Mouse (Mus musculus): ENCODE measurements around the gene Tmem40. TPM values are rescaled to one million over a fixed set of nuclear protein-coding genes. Genes with fewer than 3 reads are reported as not detected.

Tmem40 gene
- not detected for polyA plus RNA-seq (2017; shearing (Covaris generic))

GRCm38 (mm10) chr6:115761995-115762756 lies at the start of gene Tmem40:
Tmem40 (minus strand) TSS chr6:115762410.

GRCm38 (mm10) chr6:115808488-115809231 lies 46.5 kb upstream of the Tmem40 start, which contains the start of gene Rpl32:
Rpl32 (minus strand) TSS chr6:115808747.

DNA sequence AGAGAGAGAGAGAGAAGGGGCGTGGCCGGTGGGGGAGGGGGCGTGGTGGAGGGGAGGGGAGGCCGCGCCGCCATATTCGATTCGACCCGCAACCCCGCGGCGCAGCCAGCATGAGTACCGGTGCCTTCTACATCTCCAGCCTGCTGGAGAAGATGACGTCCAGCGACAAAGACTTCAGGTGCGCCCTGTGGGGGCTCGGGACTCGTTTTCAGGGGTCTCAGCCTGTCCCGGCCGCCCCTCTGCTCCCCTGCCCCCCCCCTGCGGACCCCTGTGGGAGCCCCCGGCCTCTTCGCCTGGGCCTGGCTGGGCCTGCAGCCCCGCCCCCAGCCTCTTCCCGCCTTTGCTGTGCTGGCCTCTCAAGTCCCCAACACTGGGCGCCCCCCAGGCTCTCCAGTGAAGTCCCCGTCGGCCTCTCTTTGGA lies 12.3 kb upstream of the Tmem40 start, which contains the start of gene Cand2:
TSS of gene Cand2 (plus strand) at position 38 of the 421 bp plus-strand sequence.

Other genes with a start within 250 kb of the Tmem40 start
- gene Tsen2, start 217.7 kb downstream of the Tmem40 start, polyA plus RNA-seq (2017; shearing (Covaris generic)) = 10 to 100 TPM; 13.4 to 15.5 TPM
- gene Mkrn2os, start 169.8 kb downstream of the Tmem40 start, polyA plus RNA-seq (2017; shearing (Covaris generic)) = 1 to 10 TPM in 1 of 2 experiments, under 1 TPM in 1; 0.58 to 2.1 TPM
- 10 to 100 TPM; 29.5 to 31.9 TPM for gene Mkrn2, start 160.5 kb downstream of the Tmem40 start, polyA plus RNA-seq (2017; shearing (Covaris generic))
- gene Raf1, start 85.8 kb downstream of the Tmem40 start, polyA plus RNA-seq (2017; shearing (Covaris generic)) = 100 to 1,000 TPM; 125 TPM
- gene Cand2, start 12.1 kb upstream of the Tmem40 start, polyA plus RNA-seq (2017; shearing (Covaris generic)) = 1 to 10 TPM; 6.3 to 9.1 TPM
- gene Rpl32, start 46.3 kb upstream of the Tmem40 start, polyA plus RNA-seq (2017; shearing (Covaris generic)) = 1,000 to 10,000 TPM; 2,497 to 2,767 TPM
- gene Efcab12, start 76.0 kb upstream of the Tmem40 start, polyA plus RNA-seq (2017; shearing (Covaris generic)) = 1 to 10 TPM in 1 of 2 experiments, under 1 TPM in 1; 0.36 to 1.1 TPM
- 10 to 100 TPM; 10.3 to 17.8 TPM for gene Mbd4, start 91.0 kb upstream of the Tmem40 start, polyA plus RNA-seq (2017; shearing (Covaris generic))
- gene Ift122, start 91.1 kb upstream of the Tmem40 start, polyA plus RNA-seq (2017; shearing (Covaris generic)) = 1 to 10 TPM; 3.7 to 5.5 TPM
- gene Rho, start 169.3 kb upstream of the Tmem40 start, polyA plus RNA-seq (2017; shearing (Covaris generic)) = 1 to 10 TPM in 1 of 2 experiments, not detected in 1; 2.1 TPM
- gene H1foo, start 182.5 kb upstream of the Tmem40 start, polyA plus RNA-seq (2017; shearing (Covaris generic)) = 1 to 10 TPM in 1 of 2 experiments, under 1 TPM in 1; 0.40 to 1.8 TPM
- 1 to 10 TPM in 1 of 2 experiments, under 1 TPM in 1; 0.94 to 4.7 TPM for gene Plxnd1, start 232.6 kb upstream of the Tmem40 start, polyA plus RNA-seq (2017; shearing (Covaris generic))

All from inflammation-experienced regulatory T-cells (primary cell).